In the genomic region with DNA sequence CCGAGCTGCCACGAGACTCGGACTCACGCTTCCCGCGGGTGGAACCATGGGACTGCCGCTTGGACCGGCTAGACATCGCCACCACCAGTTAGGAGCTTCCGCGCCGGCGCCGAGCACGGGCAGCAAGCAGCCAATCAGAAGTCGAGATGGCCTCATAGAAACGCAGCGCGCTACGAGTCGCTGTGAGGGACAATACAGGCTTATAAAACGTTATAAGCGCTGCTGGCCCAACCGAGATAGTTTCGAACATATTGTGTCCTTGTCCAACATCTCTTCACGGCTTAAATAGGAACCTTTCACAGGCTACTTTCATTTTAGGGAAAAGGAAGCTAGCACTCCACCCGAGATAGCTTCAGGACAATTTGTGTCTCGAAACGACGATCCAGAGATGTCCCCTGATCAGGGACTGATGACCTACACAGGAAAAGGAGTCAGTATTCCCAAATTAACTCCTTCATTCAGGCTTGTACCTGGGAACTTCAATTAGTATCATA, we compare ENCODE assay signal across 8 mouse cellular contexts. TPM values are rescaled to one million over a fixed set of nuclear protein-coding genes. Genes with fewer than 3 reads are reported as not detected.
DNase-seq lines count a peak whose midpoint lies in the region; ATAC-seq lines count a peak whose summit lies in the region.

A gene (minus strand): TSS at position 111 of the 494 bp plus-strand sequence.

- H3K36me3 ChIP-seq in heart, embryonic 13.5 days, result peaks cover 35% of the 10 kb centered on the region
- H3K36me3 ChIP-seq in liver, embryonic 12.5 days, result peaks cover 45% of the 10 kb centered on the region
- peaks cover 9% of the 10 kb centered on the region; the same call in 1 of the 2 replicates for H3K36me3 ChIP-seq in stomach, embryonic 15.5 days

- no peaks in the 10 kb centered on the region for H3K9me3 ChIP-seq in heart, embryonic 13.5 days
- no peaks in the 10 kb centered on the region for H3K9me3 ChIP-seq in liver, embryonic 12.5 days (replicated peaks)
- no peaks in the 10 kb centered on the region for H3K9me3 ChIP-seq in stomach, embryonic 15.5 days

- peak within 1 kb of the TSS; percentile 91 for H3K4me3 ChIP-seq in brown adipose tissue, adult 24 weeks (ENCODE audit: insufficient read depth, low read depth, low read length)
- peak within 1 kb of the TSS; percentile 97 for H3K4me3 ChIP-seq in heart, embryonic 13.5 days
- H3K4me3 ChIP-seq in liver, embryonic 12.5 days, result peak within 1 kb of the TSS; percentile 86
- peak within 1 kb of the TSS; percentile 98 for H3K4me3 ChIP-seq in stomach, embryonic 15.5 days (replicated peaks)

- ATAC-seq in heart, embryonic 13.5 days (ENCODE audit: extremely low read depth, insufficient number of reproducible peaks, low FRiP score, low TSS enrichment), result peak; percentile 73
- peak; percentile 80 for ATAC-seq in liver, embryonic 12.5 days
- ATAC-seq in stomach, embryonic 15.5 days (ENCODE audit: insufficient read depth, low FRiP score, low read depth), result peak; percentile 81

- peak within 1 kb of the TSS; percentile 88 for H3K27ac ChIP-seq in brown adipose tissue, adult 24 weeks (replicated peaks; ENCODE audit: low read depth, low read length)
- peak within 1 kb of the TSS; percentile 77 for H3K27ac ChIP-seq in heart, embryonic 13.5 days (replicated peaks)
- peak within 1 kb of the TSS; percentile 93 for H3K27ac ChIP-seq in liver, embryonic 12.5 days
- H3K27ac ChIP-seq in stomach, embryonic 15.5 days, result peak within 1 kb of the TSS; percentile 72

- no peaks in the 10 kb centered on the region for H3K27me3 ChIP-seq in heart, embryonic 13.5 days (replicated peaks)
- no peaks in the 10 kb centered on the region for H3K27me3 ChIP-seq in liver, embryonic 12.5 days (replicated peaks)
- no peaks in the 10 kb centered on the region for H3K27me3 ChIP-seq in stomach, embryonic 15.5 days (replicated peaks)

- whole genome bisulfite sequencing in heart, embryonic 13.5 days, result under 1% methylated on average over 30 of the region's 30 CpGs
- under 1% methylated on average over 30 of the region's 30 CpGs for WGBS in liver, embryonic 12.5 days (ENCODE audit: insufficient replicate concordance)
- under 1% methylated on average over 30 of the region's 30 CpGs for WGBS in stomach, embryonic 15.5 days

- H3K9ac ChIP-seq in heart, embryonic 13.5 days, result peak within 1 kb of the TSS; percentile 96
- peak within 1 kb of the TSS; percentile 96 for H3K9ac ChIP-seq in liver, embryonic 12.5 days
- H3K9ac ChIP-seq in stomach, embryonic 15.5 days, result peak within 1 kb of the TSS; percentile 80

- H3K4me1 ChIP-seq in brown adipose tissue, adult 24 weeks (ENCODE audit: control insufficient read depth, insufficient read depth, insufficient read length, low read length), result peaks cover 10% of the 10 kb centered on the region
- H3K4me1 ChIP-seq in heart, embryonic 13.5 days, result peaks cover 42% of the 10 kb centered on the region
- peaks cover 78% of the 10 kb centered on the region for H3K4me1 ChIP-seq in liver, embryonic 12.5 days
- peaks cover 27% of the 10 kb centered on the region for H3K4me1 ChIP-seq in stomach, embryonic 15.5 days

- peak; percentile 95 for DNase-seq in CD4-positive, CD25-positive, alpha-beta regulatory T cell, adult 2 months (ENCODE audit: low read depth, low spot score)
- DNase-seq in fat pad, adult 2 months (ENCODE audit: extremely low read depth, low read depth, low spot score), result peak; percentile 54
- DNase-seq in kidney, postnatal 10 days, result peak; percentile 96
- peak; percentile 83 to 89 for DNase-seq in natural killer cell, adult 2 months (ENCODE audit: low spot score in 2 of 2)

- peak within 1 kb of the TSS; percentile 89 for H3K4me2 ChIP-seq in heart, embryonic 13.5 days
- peak within 1 kb of the TSS; percentile 92 for H3K4me2 ChIP-seq in liver, embryonic 12.5 days
- H3K4me2 ChIP-seq in stomach, embryonic 15.5 days, result peak within 1 kb of the TSS; percentile 85

RNA-seq across cellular contexts. Expression of the gene that starts here (rescaled TPM):
- polyA plus RNA-seq in brown adipose tissue, adult 24 weeks (2012; ENCODE audit: insufficient read depth, insufficient read length, missing spikeins), result 12.0 and 12.1 TPM in 2 replicates
- 30.7 TPM in 2 replicates for polyA plus RNA-seq in heart, embryonic 13.5 days (2015; fragmentation: Nextera tagmentation; extraction: Ambion mirVana)
- polyA plus RNA-seq in liver, embryonic 12.5 days (2016; fragmentation: Nextera tagmentation; extraction: Ambion mirVana), result 68.0 and 72.6 TPM in 2 replicates
- polyA plus RNA-seq in stomach, embryonic 15.5 days (2015; fragmentation: Nextera tagmentation; extraction: Ambion mirVana), result 38.3 and 39.9 TPM in 2 replicates

Comparison
In these comparisons a context has a peak if more than half of its experiments do, and no peak if none do; other contexts are left out.
1. Peak in every context shown above with its lines: DNase-seq, ATAC-seq, H3K4me3 ChIP-seq and H3K27ac ChIP-seq.